Mouse (Mus musculus) stomach, postnatal 0 days (tissue): Measurements from ENCODE around the gene Mturn.

Source experiments
- CTCF ChIP-seq: IDR thresholded peaks from 2 replicates; pipeline ENCODE4 v1.5.1; 2016; ENCODE audit warnings: antibody characterized with exemption, low read depth, mild to moderate bottlenecking, moderate library complexity
- EP300 ChIP-seq: optimal IDR thresholded peaks from 2 replicates; pipeline ENCODE3; 2016; ENCODE audit warnings: antibody characterized with exemption

GRCm38 (mm10) chr6:54685103-54685502 is 3.7 kb downstream of the Mturn start:
- TF ChIP-seq CTCF, result no peak
- TF ChIP-seq EP300, result no peak
